Mouse (Mus musculus) midbrain, postnatal 0 days (tissue): ENCODE measurements around the gene Aqp9. TPM values are rescaled to one million over a fixed set of nuclear protein-coding genes. Genes with fewer than 3 reads are reported as not detected.
A peak's percentile ranks its signal among the peaks of the same experiment; 100 is the strongest.

Experiments
- ATAC-seq: fragments of 200-750 bp; cut with Nextera tagmentation; 2 replicates; pipeline ENCODE4 v1.8.0; 2017; ENCODE audit warnings: moderate number of reproducible peaks, mild to moderate bottlenecking, moderate TSS enrichment, moderate library complexity; ENCODE audit not compliant: low FRiP score
- DNase-seq: peaks from one replicate; pipeline ENCODE4 v3.0.0-alpha.2; 2015; ENCODE audit warnings: low spot score
- H3K27ac ChIP-seq: fragments of 300-500 bp; sonication (generic); 2 replicates; pipeline ENCODE4 v1.5.1; 2014; ENCODE audit warnings: low read depth, mild to moderate bottlenecking, low read length, mixed read lengths
- H3K27me3 ChIP-seq: fragments of 300-500 bp; sonication (generic); 2 replicates; pipeline ENCODE4 v1.6.1; 2014; ENCODE audit warnings: low read length, control low read depth, mixed read lengths; ENCODE audit not compliant: insufficient read depth
- H3K36me3 ChIP-seq: fragments of 300-500 bp; sonication (generic); 2 replicates; pipeline ENCODE4 v1.6.1; 2014; ENCODE audit warnings: low read length, control low read depth, mixed read lengths; ENCODE audit not compliant: insufficient read depth
- H3K4me1 ChIP-seq: fragments of 300-500 bp; sonication (generic); 2 replicates; pipeline ENCODE4 v1.6.1; 2014; ENCODE audit warnings: mild to moderate bottlenecking, control low read depth, antibody characterized with exemption, low read length, mixed read lengths; ENCODE audit not compliant: insufficient read depth
- H3K4me2 ChIP-seq: fragments of 300-500 bp; sonication (generic); 2 replicates; pipeline ENCODE4 v1.6.1; 2014; ENCODE audit warnings: low read depth, mild to moderate bottlenecking, low read length, mixed read lengths; ENCODE audit not compliant: poor library complexity, severe bottlenecking
- H3K4me3 ChIP-seq: fragments of 300-500 bp; sonication (generic); 2 replicates; pipeline ENCODE4 v1.5.1; 2014; ENCODE audit warnings: low read depth, mild to moderate bottlenecking, low read length, moderate library complexity
- H3K9ac ChIP-seq: fragments of 300-500 bp; sonication (generic); replicated peaks from 2 replicates; pipeline ENCODE4 v1.6.1; 2014; ENCODE audit warnings: mild to moderate bottlenecking, low read length, moderate library complexity, mixed read lengths; ENCODE audit not compliant: poor library complexity, severe bottlenecking
- H3K9me3 ChIP-seq: fragments of 300-500 bp; sonication (generic); 2 replicates; pipeline ENCODE4 v1.6.1; 2016; ENCODE audit warnings: low read length, control low read depth
- CTCF ChIP-seq: IDR thresholded peaks from 2 replicates; pipeline ENCODE4 v1.5.1; 2016; ENCODE audit warnings: antibody characterized with exemption, mild to moderate bottlenecking
- WGBS: fragments of 180-500 bp; shearing (Covaris S2); extraction: QIAGEN DNeasy Blood & Tissue Kit; methylation state at CpG from one replicate; pipeline ENCODE4 v1.1.7; 2014; 5-methylcytosine and 5-hydroxymethylcytosine counted together
- polyA plus RNA-seq: library from polyadenylated mRNA; unstranded; fragments of >200 nt; fragmentation: Nextera tagmentation; extraction: Ambion mirVana; gene quantifications from 2 replicates; pipeline ENCODE4 v1.2.1, GENCODE M21; 2015
- total RNA-seq: library from RNA; depleted of rRNA; stranded (reverse); fragments of >200 nt; gene quantifications from 2 replicates; pipeline ENCODE4 v1.2.3, GENCODE M21; 2014; rRNA removed

The Aqp9 gene
- total RNA-seq (1.3 and 6.4 TPM in 2 replicates), polyA plus RNA-seq (1.7 and 2.3 TPM in 2 replicates)

DNA sequence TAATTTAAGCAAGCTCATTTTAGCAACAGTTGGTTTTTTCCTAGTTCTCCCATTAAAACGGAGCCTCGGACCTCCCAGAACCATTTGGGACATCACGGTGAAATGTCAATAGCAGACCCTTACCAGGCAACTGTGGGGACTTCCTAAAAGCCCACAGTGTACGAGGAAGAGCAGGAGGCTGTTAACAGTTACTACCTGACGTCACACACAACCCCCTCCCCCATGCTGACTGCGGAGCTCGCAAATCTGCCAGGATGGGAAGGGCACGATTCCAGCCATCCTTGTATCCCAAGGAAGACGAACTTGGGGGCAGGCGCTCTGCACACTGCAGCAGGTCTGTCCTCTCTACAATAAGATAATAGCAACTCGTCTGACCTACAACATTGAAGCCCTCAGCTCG, at the start of gene Aqp9:
TSS of gene Aqp9 (minus strand) at position 172 of the 400 bp plus-strand sequence.
- 40% methylated on average over 12 of the region's 12 CpGs for WGBS
- Histone ChIP-seq H3K9me3 (no peaks in the 10 kb centered on the region), H3K9ac (no peak within 1 kb of the TSS), H3K4me2 (peak within 1 kb of the TSS; percentile 10; the same call in 1 of the 2 replicates), H3K4me3 (no peak within 1 kb of the TSS), H3K36me3 (no peaks in the 10 kb centered on the region), H3K4me1 (no peaks in the 10 kb centered on the region), H3K27me3 (no peaks in the 10 kb centered on the region), H3K27ac (peak within 1 kb of the TSS; percentile 51; the same call in 1 of the 2 replicates)
- DNase-seq = peak; percentile 32
- TF ChIP-seq CTCF = no peak
- no peak for ATAC-seq

DNA sequence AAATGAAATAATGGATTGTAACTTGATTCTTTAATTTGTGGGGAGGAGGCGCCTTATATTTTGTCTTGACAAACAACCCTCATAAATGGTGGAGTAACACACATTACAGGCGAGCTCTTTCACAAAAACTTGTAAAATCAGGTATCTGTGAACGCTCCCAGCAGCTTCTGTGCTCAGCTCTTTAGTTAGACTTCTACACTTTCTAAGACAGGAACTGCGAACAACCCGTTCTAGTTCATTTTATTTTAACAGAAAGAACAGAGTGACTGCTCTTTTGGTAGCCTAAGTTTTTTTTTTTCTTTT, 49.3 kb upstream of the Aqp9 start:
- DNase-seq = no peak
- no peaks in the 10 kb centered on the region for H3K9me3 ChIP-seq

DNA sequence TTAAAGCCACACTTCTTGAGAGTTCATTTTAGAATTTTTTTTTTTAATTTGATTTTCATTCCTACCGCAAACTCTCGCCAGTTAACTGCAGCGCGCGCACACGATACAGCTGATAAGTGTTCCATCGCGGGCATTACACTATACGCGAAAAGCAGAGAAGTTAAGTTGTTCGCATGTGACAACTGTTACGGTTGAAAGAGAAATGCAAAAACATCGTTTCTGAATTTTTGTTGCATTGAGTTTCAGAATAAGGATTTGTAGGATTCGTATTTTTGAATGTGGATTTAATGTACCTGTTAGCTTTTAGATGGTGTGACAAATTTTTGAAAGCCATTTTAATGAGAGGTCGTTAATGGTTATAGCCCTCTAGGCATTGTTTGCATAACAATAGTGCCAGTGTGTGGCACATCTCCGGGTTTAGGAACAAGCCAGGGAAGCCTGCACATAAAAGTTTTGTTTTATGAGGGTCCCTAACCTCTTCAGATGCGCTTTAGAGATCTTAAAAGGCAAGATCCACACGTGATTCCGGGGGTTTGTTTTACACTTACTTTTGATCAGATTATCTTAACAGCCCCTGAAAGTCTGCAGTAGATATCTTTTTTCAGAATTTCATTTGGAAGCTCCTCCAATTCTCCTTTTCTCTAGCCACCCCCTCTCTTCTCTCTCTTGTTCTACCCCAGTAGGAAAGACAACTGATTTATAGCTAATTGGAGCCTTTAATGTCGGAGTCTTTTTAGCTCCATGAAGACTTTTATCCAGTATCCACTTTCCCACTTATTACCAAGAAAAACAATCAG, 48.7 kb upstream of the Aqp9 start:
- WGBS = 2% methylated on average over 20 of the region's 20 CpGs
- ATAC-seq (no peak), DNase-seq (no peak)
- no peaks in the 10 kb centered on the region for H3K9me3 ChIP-seq
- no peak overlapping the region for H3K27ac ChIP-seq
- H3K4me1 ChIP-seq = no peaks in the 10 kb centered on the region
- no peak for TF ChIP-seq CTCF
- H3K27me3 ChIP-seq = peaks cover 29% of the 10 kb centered on the region
- H3K9ac ChIP-seq = no peak overlapping the region
- H3K36me3 ChIP-seq = no peaks in the 10 kb centered on the region
- no peak overlapping the region for H3K4me3 ChIP-seq
- no peak overlapping the region for H3K4me2 ChIP-seq

More for the DNA sequence above, 49.3 kb upstream of the Aqp9 start:
- Histone ChIP-seq H3K27ac (no peak overlapping the region), H3K36me3 (no peaks in the 10 kb centered on the region), H3K4me3 (no peak overlapping the region), H3K4me1 (no peaks in the 10 kb centered on the region), H3K27me3 (peaks cover 29% of the 10 kb centered on the region), H3K4me2 (no peak overlapping the region), H3K9ac (no peak overlapping the region)
- WGBS = 22% methylated on average over 5 of the region's 5 CpGs
- TF ChIP-seq CTCF = no peak
- no peak for ATAC-seq

DNA sequence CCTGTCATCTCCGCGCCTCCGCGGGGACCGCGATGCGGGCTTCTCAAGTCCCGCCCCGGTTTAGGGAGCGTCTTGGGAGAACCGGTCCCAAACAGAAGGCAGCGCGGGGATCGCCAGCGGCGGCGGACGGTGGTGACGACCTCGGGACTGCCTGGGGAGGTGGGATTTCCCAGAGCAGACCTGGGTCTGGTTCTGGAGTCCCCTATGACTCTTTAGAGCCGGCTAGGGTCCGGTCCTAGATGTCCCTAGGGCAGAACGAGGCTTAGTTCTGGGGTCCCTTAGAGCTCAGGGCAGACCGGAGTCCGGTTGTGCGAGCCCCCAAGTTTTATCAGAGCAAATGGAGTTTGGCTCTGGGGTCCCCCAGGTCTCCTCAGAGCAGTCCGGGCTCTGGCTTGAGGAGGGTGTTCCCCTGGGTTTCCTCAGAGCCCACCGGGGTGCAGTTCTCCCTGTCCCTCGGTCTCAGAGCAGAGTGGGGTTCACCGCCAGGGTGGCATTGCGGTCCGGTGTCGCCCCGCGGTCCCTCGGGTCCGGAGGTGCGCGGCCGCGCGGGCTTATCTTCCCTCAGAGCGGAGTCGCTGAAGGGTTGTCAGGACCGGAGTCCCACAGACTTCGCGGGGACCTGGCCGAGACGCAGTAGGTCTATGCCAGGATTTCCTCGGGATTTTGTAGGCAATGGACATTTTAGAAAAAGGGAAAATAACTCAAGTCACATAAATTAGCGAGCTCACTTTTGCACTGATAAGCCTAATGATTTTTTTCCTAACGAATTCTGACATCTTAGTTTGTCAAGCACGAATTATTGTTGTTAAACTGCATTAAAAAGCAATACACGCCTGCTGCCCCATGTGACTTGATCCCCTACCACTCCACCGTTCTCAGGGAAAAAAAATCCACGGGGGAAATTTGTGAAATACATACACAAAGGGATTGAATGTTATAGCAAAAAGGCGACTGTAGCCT, 47.8 kb upstream of the Aqp9 start:
- H3K36me3 ChIP-seq = no peaks in the 10 kb centered on the region
- no peak for TF ChIP-seq CTCF
- peaks cover 29% of the 10 kb centered on the region for H3K27me3 ChIP-seq
- DNase-seq (no peak), ATAC-seq (peak; percentile 47; the same call in 1 of the 2 replicates)
- H3K4me3 ChIP-seq = peak overlapping the region; percentile 32
- no peak overlapping the region for H3K27ac ChIP-seq
- H3K9me3 ChIP-seq = no peaks in the 10 kb centered on the region
- H3K4me1 ChIP-seq = no peaks in the 10 kb centered on the region
- H3K4me2 ChIP-seq = peak overlapping the region; percentile 42
- WGBS = under 1% methylated on average over 54 of the region's 57 CpGs
- H3K9ac ChIP-seq = no peak overlapping the region

DNA sequence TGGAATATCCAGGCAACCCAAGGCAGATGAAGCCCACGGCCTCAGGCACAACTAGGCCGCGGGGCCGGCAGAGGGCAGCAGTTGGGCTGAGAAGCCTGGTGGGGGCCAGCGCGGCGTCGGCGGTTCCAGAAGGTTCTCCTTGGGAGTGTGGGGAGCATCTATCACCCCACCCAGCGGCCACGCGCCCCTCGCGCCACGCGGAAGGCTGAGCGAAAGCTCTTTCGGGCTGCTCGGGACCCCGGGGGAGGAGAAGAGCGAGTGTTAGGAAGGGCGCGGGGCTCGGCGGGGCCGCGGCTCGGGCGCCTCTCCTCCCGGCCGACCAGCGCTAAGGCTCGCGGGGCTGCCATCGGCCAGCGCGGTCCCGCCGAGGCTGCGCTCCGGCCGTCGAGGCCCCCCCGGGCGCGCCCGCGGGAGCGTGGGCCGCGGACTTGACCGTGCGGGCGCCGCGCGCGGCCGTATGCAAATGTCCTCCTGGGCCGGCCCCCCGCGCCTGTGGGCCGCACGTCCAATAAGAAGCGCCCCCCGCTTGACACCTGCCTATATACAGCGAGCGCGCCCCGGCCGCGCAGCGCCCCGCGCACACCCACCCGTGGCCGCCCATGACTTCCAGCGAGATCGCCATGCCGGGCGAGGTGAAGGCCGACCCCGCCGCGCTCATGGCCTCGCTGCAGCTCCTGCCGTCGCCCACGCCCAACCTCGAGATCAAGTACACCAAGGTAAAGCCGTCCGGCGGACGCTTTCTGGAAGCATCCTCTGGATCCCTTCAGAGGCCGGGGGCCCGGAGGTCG, 47.0 kb upstream of the Aqp9 start, which contains the start of gene Aldh1a2:
TSS of gene Aldh1a2 (plus strand) at position 542 of the 788 bp plus-strand sequence.
- no peaks in the 10 kb centered on the region for H3K36me3 ChIP-seq
- peaks cover 29% of the 10 kb centered on the region for H3K27me3 ChIP-seq
- no peaks in the 10 kb centered on the region for H3K4me1 ChIP-seq
- peak; percentile 69 for TF ChIP-seq CTCF
- ATAC-seq = peak; percentile 63; the same call in 1 of the 2 replicates
- peak within 1 kb of the TSS; percentile 32 for H3K4me3 ChIP-seq
- no peak within 1 kb of the TSS for H3K27ac ChIP-seq
- peak within 1 kb of the TSS; percentile 42 for H3K4me2 ChIP-seq
- no peak within 1 kb of the TSS for H3K9ac ChIP-seq
- H3K9me3 ChIP-seq = no peaks in the 10 kb centered on the region
- under 1% methylated on average over 67 of the region's 97 CpGs for WGBS
- DNase-seq = peak; percentile 55
